15 mouse cellular contexts compared by ENCODE assay signal in genomic region chr10:120140916-120141516, GRCm38 (mm10). TPM values are rescaled to one million over a fixed set of nuclear protein-coding genes. Genes with fewer than 3 reads are reported as not detected.
A peak's percentile ranks its signal among the peaks of the same experiment; 100 is the strongest.
DNase-seq lines count a peak whose midpoint lies in the region; ATAC-seq lines count a peak whose summit lies in the region.
"Had no signal": no experiment of that assay in that cellular context is flagged by ENCODE, and none has a peak within 500 bp of the region (broad histone marks: within the 10 kb centered on the region; RNA-seq: fewer than 3 reads in every experiment).

No protein-coding gene starts in this region.

- no peak overlapping the region for H3K4me3 ChIP-seq in limb, embryonic 10.5 days
- H3K4me3 ChIP-seq: forebrain, embryonic 13.5 days; heart, embryonic 15.5 days; limb, embryonic 13.5 days; lung, embryonic 15.5 days; neural tube, embryonic 13.5 days had no signal

- H3K36me3 ChIP-seq in limb, embryonic 10.5 days = no peaks in the 10 kb centered on the region
- H3K36me3 ChIP-seq: heart, embryonic 15.5 days; lung, embryonic 15.5 days; neural tube, embryonic 13.5 days had no signal

- H3K4me1 ChIP-seq in limb, embryonic 10.5 days = no peaks in the 10 kb centered on the region
- H3K4me1 ChIP-seq: forebrain, embryonic 13.5 days; heart, embryonic 15.5 days; limb, embryonic 13.5 days; lung, embryonic 15.5 days had no signal

- WGBS in limb, embryonic 10.5 days = 81% methylated on average over 10 of the region's 10 CpGs

- H3K27me3 ChIP-seq in limb, embryonic 10.5 days (ENCODE audit: low read depth, poor library complexity, severe bottlenecking) = no peaks in the 10 kb centered on the region
- H3K27me3 ChIP-seq: forebrain, embryonic 13.5 days; heart, embryonic 15.5 days; limb, embryonic 13.5 days; lung, embryonic 15.5 days; neural tube, embryonic 13.5 days had no signal

- peak; percentile 93 for DNase-seq in 416B (ENCODE audit: low read depth)
- DNase-seq in CD4-positive, CD25-positive, alpha-beta regulatory T cell, adult 2 months (ENCODE audit: low read depth, low spot score) = peak; percentile 5
- no peak for DNase-seq in right cerebral cortex, postnatal 10 days (ENCODE audit: low spot score in 2 of 2)
- no peak for DNase-seq in left cerebral cortex, postnatal 14 days (ENCODE audit: low spot score in 2 of 2)
- no peak for DNase-seq in heart, adult 11 months
- no peak for DNase-seq in limb, embryonic 10.5 days (ENCODE audit: low spot score)
- DNase-seq: cerebellum, adult 8-10 months; thymus, postnatal 4 days had no signal

- peaks cover 6% of the 10 kb centered on the region; the same call in 1 of the 2 replicates for H3K9me3 ChIP-seq in limb, embryonic 10.5 days (replicated peaks)
- H3K9me3 ChIP-seq: lung, embryonic 15.5 days had no signal

- H3K27ac ChIP-seq in limb, embryonic 10.5 days = no peak overlapping the region
- H3K27ac ChIP-seq: forebrain, embryonic 13.5 days; heart, embryonic 15.5 days; limb, embryonic 13.5 days; lung, embryonic 15.5 days; neural tube, embryonic 13.5 days had no signal

- intact Hi-C loops in left cerebral cortex, postnatal 14 days (cut with DNase I) = no loop called here

- peak; percentile 90 for ATAC-seq in common myeloid progenitor, adult 5-6 weeks (replicated peaks; ENCODE audit: low read depth, poor library complexity, severe bottlenecking)
- ATAC-seq in megakaryocyte, adult 5-6 weeks (ENCODE audit: poor library complexity, severe bottlenecking) = peak; percentile 82
- ATAC-seq: forebrain, embryonic 13.5 days had no signal

RNA-seq across cellular contexts. Expression of gene Helb, which starts 28.2 kb away (rescaled TPM):
- total RNA-seq in common myeloid progenitor, adult 5-6 weeks (2017) = 33.2 and 33.8 TPM in 2 replicates
- total RNA-seq in megakaryocyte, adult 5-6 weeks (2015) = 16.4 and 17.0 TPM in 2 replicates
- 32.7 and 33.9 TPM in 2 replicates for total RNA-seq in megakaryocyte, adult 5-6 weeks (2017)
- total RNA-seq in left cerebral cortex, postnatal 14 days (2021) = 1 to 10 TPM; 3.1 to 3.7 TPM
- 4.9 and 6.2 TPM in 2 replicates for polyA plus RNA-seq in limb, embryonic 10.5 days (2016; fragmentation: Nextera tagmentation; extraction: Ambion mirVana)

Comparison
In these comparisons a context has a peak if more than half of its experiments do, and no peak if none do; other contexts are left out.
1. DNase-seq: peak in 416B (single experiment) and CD4-positive, CD25-positive, alpha-beta regulatory T cell, adult 2 months (single experiment); none in right cerebral cortex, postnatal 10 days (0 of 2), left cerebral cortex, postnatal 14 days (0 of 2), heart, adult 11 months (single experiment) and limb, embryonic 10.5 days (single experiment).